Mouse (Mus musculus) kidney, postnatal 4 days (tissue): ENCODE data around the gene Hsf5.

ENCODE experiments used
- DNase-seq, 2 experiments: peaks; one replicate each; pipeline ENCODE4 v3.0.0; 2021; ENCODE audit warnings: mixed read lengths in 2 of 2

The Hsf5 gene

DNA sequence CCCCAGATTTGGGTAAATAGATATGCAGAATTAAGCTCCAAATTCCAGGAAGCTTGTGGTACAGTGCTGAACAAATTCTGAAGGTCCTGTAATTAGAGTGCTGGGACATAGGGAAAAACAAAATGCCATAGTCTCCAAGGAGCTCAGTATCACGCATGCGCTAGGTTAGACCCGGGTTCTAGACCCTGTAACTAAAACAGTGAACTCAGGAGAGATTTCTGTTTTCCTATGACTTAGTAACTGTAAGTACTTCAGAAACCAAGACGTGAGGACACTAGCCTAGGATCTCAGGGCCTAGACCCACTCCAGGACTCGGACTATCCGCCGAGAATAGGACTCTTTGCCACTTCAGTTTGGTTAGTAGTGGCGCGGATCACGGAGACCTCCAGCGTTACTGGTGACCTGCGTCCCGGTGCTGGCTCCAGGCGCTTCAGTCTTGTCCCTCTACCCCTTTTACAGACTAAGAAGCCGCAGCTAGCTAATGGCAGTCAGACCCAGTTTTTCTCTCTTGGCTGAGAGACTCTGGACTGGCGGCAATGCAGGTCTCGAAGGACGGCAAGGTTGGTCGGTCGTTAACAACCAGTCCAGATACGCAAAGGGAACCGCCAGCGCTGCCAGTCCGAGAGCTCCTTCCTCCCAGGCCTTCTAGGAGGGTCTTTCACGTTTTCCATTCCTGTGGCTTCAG lies 26.0 kb upstream of the Hsf5 start:
- peak; percentile 42 to 65 for DNase-seq

DNA sequence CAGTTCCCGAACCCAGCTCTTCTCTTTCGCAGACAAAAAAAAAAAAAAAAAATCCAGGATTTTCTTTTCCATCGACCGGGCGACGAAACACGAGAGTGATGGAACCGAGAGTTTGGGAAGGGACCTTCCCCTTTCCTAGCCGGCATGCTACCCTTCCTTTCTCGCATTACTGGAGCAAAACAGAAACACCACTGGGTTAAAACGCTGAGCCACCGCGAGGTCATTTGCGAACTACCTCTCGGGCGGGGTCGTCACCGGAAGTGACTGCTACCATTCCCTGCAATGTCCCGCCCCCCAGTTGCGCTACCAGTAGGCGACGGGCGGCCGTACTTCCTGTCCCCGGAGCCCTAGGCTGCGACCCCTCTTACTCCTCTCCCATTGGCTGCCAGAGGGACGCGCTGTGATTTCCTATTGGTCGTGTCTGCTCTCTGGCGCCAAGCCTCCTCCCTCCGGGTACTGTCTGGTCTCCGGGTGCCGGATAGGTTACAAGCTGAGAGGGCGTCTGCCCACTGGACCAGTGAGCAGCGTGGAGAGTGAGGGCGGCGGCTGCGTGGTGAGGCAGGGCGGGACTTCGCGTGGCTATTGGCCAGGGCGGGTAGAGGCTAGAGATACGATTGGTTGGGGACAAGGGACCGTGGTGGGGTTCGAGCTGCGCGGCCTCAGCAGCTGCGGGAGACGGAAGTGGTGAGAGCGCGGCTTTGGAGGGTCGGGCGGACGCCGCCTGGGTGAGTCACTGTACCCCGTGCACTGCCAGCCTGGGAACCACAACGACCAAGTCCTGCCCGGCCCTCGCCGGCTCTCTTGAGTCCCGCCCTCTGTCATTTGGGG lies 25.2 kb upstream of the Hsf5 start, which contains the start of gene Mtmr4:
Gene Mtmr4, plus strand, starts transcription at position 637 of the 828 bp plus-strand sequence.
- DNase-seq: peak; percentile 98 to 99

DNA sequence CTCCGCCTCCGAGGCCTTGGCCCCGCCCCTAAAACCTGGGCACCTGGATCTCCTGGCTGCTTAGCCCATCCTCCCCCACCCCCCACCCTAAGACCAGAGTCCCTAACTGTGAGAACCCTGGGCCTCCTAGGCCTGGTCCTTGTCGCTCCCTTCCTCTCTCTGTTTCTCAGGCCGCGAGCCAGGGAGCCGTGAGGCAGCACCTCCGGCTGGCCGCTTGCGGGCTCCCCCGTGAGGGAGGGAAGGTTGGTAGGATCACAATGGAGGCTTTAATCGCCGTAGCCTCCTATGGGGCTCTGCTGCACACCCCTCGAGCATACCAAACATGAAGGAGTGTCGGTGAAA lies 24.6 kb upstream of the Hsf5 start:
- no peak for DNase-seq

DNA sequence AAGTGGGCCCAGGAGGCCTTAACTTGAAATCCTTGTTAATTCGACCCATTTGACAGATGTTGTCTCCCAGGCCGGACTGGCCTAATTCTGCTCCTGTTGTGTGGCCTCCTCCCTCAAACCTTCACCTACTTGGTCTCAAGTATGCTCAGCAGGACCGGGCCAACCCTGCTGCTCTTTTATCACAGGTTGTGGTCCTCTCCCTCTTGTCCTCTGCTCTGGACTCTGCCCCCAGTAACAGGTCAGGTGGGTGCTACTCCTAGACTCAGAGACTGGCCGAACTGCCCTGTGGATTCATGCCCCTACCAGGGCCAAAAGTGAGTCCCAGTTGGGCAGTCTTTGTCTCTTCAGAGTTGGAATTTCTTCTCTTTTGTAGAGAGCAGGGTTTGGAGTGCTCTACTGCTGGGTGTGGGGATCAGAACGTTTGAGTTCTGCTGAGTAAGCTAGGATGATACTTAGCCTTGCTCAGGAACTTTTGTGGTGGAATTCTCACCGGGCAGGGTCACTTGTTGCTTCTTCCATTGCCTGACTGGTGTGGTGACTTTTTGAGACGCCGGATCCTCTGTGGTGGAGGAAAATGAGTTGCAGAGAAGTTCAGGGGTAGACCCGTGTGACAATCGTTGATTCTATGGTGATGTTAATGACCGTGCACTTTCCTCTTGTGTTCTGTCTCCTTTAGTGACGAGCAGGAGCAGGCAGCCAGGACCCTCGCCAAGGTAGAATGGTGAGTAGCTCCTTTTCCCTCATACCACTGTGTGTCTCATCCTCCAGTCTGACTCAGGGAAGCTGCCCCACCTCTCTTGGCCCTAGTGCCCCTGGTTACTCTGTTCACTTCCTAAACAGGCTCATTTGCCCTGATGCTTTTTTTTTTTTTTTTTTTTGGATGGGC lies 24.0 kb upstream of the Hsf5 start:
- DNase-seq: peak in 1 of 2 experiments; percentile 55

DNA sequence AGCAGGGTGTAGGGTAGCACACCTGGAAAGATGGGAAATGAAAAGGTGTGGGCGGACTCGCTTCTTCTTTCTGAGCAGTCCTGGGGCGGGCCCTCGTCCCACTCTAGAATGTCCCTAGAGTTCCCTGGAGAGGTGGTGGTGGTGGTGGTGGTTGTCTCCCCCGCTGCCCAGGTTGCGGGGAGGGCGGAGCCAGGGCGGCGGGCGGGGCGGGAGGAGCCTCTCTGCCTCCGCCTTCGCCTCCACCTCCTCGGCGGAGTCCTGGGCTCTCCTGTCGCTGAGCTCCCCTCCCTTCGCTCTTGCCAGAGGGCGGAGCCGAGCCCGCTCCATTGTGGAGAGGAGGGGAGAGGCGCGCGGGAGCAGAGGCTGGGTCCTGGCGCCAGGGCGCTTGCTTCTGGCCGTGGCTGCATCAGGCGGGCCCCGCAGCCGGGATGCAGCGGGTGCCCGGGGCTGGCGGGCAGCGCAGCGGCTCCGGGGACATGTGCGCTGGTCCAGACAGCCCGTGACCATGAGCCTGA lies 21.6 kb upstream of the Hsf5 start:
- peak; percentile 88 to 92 for DNase-seq

DNA sequence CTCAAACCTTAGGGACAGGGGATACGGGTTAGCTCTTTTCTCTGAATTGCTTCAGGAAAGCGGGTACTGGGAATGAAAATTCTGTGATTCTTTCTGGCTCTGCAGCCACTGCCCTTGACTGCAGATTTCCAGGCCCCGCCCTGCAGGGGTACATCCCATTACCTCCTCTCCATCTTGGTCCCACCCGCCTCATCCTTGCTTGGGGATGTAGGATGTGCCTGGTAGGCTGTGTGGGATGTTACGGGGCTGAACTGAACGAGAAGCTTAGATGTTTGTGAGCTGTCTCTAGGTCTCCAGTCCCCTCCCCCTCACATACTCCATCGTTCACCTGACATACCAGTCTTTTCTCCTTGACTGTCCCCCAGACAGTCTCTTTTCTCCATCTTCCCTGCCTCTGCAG lies 21.0 kb upstream of the Hsf5 start:
- peak; percentile 33 to 49 for DNase-seq

DNA sequence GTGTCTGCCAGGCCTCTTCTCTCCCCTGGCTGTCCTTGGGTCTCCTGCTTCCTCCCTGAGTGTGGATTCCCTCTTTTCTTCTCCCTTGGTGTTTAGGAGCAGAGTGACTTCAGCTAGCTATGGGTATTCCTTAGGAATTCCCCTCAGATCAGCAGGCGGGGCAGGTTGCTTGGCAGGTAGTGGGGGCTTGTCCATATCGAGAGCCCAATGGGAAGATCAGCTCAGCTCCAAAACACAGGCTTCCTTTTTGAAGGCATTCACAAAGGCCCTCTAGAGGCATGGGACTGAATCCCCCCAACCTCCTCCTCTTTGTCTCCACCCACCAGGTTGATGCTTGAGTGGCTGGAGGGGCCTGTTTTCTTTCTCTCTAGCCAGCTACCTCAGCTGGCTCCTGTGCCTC lies 20.5 kb upstream of the Hsf5 start:
- DNase-seq: peak in 1 of 2 experiments; percentile 19

DNA sequence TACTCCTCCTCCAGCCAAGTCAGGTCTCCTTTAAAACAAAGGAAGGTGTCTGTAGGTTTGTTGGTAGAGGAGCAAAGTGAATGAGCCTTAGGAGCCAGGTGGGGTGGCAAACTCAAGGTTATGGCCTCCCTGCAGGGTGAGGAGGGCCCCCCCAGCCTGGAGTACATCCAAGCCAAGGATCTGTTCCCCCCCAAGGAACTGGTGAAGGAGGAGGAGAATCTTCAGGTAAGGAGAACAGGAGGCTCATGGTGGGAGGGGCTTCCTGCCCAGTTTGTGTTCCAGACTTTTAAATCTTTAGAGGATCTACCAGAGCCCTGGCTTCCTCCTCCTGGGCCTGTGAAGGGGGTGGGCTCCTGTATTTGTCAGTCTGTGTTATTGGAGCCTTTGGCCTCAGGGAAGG lies 19.9 kb upstream of the Hsf5 start:
- peak in 1 of 2 experiments; percentile 2 for DNase-seq

DNA sequence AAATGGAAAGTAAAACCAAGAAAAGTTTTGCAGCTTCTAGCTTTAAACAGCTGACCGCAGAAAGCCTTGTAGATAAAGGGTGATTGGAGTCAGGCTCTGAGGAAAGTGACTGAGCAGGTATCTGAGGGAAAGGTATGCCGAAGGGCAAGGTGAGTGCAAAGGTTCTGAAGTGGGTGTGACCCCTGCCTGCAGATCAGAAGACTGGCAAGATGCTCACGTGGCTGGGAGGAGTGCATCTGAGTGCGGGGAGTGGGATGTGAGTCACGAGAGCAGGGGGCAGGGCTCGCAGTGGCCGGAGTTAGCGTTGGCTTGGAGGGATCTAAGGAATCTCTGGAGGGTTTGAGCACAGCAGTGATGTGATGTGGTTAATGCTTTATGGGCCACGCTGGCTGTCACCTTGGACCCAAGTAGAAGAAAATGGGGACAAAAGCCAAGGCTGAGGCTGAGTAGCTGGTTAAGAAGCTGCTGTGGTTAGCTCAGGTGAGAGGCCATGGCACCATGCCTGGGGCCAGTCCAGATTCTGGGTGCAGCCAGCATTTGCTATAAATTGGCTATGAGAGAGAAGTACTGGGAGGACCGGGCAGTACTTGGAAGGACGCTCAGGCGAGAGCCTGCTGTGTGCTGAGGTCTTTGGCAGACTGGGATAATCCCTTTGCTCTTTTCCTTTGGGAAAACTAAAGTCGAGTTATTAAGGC lies 17.4 kb upstream of the Hsf5 start:
- no peak for DNase-seq

DNA sequence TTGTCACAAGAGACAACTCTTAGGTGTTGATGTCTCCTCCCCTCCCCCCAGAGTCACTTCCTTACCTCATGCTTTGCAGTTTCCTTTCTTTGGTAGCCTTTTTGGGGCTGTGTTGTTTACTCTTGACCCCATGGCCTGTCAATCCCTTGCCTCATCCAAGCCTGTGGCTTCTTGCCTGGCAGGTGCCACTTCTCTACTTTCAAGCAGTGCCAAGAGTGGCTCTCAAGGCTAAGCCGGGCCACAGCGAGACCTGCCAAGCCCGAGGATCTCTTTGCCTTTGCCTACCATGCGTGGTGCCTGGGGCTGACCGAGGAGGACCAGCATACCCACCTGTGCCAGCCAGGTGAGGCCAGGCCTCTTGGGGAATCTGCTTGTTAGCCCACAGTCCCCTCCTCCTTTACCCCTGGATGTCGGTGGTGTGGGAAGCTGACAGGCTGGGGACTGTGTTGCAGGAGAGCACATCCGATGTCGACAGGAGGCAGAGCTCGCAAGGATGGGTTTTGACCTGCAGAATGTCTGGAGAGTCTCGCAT lies 16.6 kb upstream of the Hsf5 start:
- DNase-seq: peak in 1 of 2 experiments; percentile 0

DNA sequence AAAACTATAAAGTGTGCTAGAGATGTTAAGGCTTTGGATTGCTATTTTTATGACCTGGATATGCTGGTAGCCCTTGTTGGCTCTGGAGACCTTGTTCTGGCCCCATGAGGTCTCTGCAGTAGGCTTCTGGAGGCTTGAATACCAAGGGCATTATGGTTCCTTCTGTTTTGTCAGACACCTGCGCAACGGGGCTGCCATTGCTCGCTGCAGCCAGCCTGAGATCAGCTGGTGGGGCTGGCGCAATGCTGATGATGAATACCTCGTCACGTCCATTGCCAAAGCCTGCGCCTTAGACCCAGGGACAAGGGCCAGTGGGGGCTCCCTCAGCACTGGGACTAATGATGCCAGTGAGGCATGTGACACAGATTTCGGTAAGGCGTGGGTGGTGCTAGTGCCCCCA lies 14.7 kb upstream of the Hsf5 start:
- peak in 1 of 2 experiments; percentile 0 for DNase-seq

DNA sequence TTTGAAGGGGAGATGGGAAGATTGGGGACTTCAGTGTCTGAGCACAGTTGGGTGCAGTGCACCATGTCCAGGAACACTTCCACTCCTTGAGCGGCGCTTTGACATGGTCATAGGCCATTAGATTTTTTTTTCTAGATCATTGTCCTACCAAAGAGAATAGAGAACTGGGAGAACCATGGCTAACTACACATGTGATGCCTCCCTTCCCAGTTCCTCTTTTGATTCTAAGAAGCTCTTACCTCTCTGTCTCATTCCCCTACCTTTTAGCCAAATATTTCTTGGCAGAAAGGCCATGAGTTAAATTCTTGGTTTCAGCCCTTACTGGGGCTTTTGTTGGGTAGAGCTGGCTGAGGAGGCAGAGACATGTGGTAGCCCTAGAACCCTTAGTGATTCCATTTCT lies 13.4 kb upstream of the Hsf5 start:
- DNase-seq: no peak

DNA sequence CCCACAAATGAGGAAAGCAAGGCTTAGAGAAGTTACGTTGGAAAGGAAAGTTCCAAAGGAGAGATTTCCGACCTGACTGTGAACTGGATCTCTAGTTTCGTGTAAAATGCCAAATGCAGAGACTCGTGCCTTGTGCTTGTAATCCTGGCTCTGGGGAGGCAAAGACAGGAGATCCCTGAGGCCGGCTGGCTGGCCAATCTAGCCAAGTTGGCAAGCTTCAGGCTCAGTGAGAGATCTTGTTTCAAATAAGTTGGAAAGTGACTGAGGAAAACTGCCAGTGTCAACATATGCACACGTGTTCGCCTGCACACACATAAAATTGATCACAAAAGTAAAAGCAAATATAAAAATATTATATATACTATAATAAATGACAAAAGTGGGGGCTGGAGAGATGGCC lies 7.7 kb upstream of the Hsf5 start:
- DNase-seq: no peak

DNA sequence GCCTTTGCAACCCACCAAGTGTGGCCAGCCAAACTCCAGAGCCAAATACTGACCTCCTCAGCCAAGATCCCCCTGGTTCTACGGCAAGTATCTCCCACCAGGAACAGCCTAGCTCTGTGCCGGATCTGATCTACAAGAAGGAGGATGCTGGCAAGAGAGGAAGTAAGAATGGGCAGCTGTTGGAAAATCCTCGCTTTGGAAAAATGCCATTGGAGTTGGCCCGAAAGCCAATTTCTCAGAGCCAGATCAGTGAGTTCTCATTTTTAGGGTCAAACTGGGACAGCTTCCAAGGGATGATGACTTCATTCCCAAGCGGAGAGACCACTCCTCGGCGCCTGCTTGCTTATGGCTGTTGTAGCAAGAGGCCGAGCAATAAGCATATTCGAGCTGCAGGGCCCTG lies 5.4 kb upstream of the Hsf5 start:
- no peak for DNase-seq

DNA sequence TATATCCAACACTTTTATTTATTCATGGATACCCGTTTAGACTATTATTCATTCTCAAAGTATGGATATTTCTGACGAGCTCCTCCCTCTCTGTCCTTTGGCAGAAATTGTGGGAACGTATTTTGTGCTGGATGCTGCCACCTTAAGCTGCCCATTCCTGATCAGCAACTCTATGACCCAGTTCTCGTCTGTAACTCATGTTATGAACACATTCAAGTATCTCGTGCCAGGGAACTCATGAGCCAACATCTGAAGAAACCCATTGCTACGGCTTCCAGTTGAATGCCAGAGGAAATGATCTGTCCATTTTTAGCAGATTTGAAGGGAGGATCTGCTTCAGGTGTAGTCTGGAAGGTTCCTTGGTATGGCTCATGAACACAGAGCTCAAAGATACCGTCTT lies 3.0 kb upstream of the Hsf5 start:
- DNase-seq: no peak

DNA sequence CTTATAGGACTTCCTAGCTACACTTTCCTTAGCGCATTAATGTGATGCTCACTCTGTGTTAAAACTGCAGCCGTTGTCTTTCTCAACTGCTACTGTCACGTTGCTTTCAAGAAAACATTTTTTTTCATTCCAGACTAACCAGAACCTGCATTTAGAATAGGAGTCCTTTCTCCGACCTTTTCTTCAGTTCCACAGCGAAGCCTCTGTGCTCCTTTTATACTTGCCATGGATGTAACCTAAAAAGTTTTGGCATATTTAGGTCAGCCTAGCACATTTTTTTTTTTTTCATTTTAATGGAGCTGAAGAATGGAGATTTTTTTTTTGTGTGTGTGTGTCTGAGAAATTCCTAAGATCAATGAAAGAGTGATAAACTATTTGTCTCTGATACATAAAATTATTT lies 1.4 kb upstream of the Hsf5 start:
- DNase-seq: no peak

DNA sequence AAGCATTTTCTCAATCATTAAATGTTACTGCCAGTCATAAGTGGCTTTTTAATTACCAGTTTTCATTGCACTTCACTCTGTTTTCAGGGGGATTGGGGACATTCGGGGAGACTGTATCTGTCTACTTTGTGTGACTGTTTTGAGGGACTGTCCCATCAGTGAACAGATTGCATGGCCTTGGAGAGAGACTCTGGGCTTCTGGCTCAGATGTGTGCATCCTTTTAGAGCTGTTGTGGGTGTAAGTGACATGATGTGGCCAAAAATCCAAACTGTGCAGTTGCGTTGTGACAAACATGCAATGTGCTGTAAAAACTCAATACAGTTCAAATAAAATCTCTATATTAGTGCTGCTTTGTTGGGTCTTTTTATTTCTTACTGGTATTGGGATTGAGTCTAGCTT lies 1.0 kb upstream of the Hsf5 start:
- DNase-seq: no peak

DNA sequence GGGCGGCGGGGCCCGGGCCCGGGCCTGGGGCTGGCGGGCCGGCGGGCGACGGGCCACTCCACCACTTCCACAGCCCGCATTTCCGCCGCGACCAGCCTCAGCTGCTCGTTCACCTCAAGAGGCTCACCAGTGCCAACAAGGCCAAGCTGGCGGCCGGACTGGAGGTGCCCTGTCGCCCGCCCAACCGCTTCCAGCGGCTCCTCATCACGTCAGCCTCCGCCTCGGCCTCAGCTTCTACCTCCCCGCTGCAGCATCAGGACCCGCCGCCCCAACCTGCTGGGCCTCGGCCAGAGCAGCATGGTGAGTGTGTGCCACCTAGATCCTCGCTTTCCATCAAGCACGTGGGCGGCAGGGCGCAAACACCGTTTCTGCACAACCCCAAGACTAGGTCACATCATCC lies 642 bp downstream of the Hsf5 start:
- DNase-seq: no peak

DNA sequence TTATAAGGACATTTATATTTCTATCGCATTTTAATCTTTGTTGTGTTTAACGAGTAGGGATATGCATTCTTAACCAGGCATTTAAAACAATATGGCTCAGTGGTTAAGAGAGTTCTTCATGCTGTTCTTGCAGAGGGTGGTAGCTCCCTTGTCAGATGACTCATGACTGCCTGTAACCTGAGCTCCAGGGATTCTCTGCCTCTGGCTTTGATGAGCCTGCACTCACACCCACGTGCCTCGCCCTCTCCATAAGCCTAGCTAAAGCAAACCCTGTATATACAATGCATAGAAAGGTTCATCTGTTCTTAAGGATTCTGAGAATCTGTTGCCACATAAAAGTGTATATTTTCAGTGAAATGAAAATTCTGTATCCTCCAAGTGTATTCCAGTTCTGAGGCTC lies 6.2 kb downstream of the Hsf5 start:
- DNase-seq: no peak

DNA sequence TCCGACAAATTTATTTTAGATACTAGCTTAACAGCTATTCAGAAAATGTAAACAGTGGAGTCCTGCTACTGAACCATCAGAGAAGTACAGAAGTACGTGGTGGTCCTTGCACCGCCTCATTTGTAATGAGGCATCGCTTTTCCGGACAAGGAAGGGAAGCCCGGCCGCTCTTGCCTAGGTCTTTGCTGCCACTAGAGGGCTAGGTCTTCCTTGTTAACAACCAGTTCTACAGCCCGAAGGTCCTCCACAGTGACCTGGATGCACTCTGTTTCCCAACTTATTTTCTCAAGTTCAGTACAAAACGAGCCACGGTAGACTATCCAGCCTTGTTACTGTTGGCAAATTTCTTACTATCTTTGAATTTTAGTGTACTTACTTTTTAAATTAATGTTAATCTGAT lies 12.9 kb downstream of the Hsf5 start:
- peak; percentile 65 to 74 for DNase-seq

DNA sequence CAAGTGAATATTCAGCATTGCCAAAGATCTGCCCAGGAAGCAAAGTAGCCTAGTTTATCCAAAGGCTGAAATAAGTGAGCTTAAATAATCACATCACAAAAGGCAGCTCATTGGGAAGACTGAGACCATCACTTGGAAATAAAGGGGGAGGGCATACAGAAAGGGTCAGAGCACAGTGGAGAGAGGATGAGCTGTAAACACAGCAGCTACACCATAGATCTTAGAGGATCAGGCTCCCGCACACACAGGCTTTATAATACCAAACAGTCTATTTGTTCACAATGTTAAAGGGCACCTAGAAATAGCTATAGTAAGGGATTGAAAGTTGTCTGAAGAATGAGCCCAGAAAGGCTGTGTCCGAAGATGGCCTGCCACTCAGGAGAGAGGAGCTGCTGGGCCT lies 21.8 kb downstream of the Hsf5 start:
- DNase-seq: no peak

DNA sequence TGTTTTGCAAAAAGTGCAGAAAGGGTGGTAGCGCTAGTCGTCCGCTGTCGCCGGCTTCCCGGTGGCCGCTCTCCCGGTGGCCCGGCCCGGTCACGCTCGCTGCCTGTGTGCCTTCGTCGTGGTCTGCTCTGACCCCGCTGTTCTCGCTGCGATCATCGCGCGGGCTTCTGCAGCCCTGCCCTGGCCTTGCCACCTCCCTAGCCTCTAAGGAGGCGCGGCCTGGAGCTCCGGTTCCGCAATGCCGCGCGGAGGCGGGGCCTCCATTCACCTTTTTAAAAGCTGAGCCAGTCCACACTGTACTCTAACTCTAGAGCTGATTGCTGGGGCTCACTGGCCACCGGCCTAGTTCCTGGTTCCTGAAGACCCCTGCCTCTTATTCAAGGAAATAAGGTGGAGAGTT lies 22.2 kb downstream of the Hsf5 start:
- peak; percentile 78 to 86 for DNase-seq
